Mouse (Mus musculus): ENCODE results near the gene Chd4.
"Not testable (repeated sequence)": the region's sequence is repeated elsewhere in the genome, so short reads cannot be mapped to it uniquely, and the experiment has no call there.

The Chd4 gene

DNA sequence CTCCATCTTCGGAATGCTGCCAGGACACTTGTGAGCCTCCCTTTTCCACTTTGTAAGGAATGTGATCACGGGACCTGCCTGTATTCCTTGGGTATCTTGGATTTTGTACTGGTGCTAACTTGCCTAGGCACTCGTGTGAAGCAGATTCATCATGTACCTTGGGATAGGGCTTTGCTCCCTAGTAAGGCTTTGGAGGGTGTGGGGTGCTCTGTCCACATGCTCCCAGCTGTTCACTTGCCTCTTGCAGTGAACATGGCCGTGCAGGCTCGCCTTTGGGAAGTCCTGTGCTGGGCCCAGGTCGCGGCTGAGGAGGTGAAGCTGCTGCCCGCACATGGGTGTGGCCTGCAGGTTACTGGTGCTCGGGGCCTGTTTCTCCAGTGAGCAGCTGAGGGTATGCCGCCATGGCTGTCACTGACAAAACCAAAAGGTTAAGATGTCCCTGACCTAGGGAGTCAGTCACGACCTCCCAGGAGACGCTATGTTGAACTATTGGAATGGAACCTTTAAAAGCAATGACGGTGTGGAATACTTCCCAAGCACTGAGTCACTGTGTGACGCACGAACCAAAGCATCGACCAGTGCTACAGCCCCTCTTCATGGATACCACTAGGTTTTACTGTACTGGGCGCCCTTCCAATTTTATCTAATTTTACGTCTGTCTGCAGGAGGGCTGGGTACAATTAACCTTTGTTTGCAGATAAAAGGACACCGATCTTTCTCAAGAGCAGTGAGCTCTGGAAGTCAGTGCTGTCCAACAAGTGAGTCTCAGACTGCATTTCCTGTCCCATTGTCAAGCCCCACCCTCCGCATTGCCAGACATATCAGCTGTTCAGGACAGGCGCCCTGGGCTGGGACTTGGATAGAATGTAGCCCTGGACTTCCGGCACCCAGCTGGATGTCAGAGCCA lies 65.3 kb downstream of the Chd4 start:
- DNase-seq (ENCODE audit: low spot score) = no peak

DNA sequence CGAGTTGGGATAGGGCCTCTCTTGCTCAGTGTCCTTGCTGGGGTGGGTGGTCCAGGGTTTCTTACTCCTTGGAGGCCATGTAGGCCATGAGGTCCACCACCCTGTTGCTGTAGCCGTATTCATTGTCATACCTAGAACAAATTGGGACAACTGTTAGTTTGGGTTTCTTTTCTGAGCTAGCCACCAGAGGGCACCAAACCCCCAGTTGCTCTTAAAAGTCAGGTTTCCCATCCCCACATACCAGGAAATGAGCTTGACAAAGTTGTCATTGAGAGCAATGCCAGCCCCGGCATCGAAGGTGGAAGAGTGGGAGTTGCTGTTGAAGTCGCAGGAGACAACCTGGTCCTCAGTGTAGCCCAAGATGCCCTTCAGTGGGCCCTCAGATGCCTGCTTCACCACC lies 66.2 kb downstream of the Chd4 start:
- DNase-seq (ENCODE audit: low spot score) = not testable (repeated sequence)

DNA sequence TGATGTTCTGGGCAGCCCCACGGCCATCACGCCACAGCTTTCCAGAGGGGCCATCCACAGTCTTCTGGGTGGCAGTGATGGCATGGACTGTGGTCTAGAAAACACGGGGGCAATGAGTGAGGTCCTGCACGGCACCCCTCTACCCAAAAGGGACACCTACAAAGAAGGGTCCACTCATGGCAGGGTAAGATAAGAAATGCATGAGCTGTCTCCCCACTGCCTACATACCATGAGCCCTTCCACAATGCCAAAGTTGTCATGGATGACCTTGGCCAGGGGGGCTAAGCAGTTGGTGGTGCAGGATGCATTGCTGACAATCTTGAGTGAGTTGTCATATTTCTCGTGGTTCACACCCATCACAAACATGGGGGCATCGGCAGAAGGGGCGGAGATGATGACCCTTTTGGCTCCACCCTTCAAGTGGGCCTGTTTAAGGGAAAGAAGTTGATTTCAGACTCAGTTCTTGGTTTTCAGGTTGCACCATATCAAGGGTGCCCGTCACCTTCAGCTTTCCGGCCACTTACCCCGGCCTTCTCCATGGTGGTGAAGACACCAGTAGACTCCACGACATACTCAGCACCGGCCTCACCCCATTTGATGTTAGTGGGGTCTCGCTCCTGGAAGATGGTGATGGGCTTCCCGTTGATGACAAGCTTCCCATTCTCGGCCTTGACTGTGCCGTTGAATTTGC lies 67.0 kb downstream of the Chd4 start:
- not testable (repeated sequence) for DNase-seq (ENCODE audit: low spot score)

DNA sequence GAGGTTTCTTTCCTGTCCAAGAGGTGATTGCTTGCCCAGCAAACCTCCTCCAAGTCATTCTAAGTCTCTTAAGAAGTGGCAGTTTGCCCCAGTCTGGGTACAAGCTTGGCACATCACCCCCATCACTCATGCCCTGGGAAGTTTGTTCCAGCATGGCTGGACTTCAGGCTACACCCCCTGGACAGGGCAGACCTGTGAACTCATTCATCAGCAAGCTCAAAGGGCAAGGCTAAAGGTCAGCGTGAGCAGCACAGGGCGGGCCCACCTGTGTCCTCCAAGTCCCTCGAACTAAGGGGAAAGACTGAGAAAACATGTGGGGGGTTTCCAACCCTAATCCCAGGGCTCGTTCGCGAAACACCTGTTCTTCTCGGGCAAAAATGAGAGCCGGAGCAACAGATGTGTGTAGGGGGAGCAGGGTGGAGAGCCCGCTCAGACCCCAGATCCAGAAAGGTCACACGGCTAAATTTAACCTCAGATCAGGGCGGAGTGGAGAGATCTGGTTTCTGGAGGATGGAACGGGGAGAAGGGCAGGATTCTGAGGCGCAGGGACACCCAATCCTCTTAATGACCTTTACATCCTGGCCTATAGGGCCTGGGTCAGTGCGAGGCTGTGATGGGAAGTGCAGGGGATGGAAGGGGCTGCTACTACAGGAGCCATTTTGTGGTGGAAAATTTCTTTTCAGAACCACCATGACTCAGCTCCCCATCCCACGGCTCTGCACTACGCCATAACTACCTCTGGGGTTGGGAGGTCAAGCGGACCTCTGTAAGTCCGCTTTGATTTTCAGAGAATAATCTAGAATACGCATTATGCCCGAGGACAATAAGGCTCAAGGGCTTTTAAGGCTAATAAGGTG lies 68.2 kb downstream of the Chd4 start:
- DNase-seq (ENCODE audit: low spot score) = no peak

- no peak for DNase-seq (ENCODE audit: low spot score)
These were observed 69.0 kb downstream of the Chd4 start for GRCm38 (mm10) chr6:125164672-125165327.

GRCm38 (mm10) chr6:125165328-125165891 lies 69.6 kb downstream of the Chd4 start:
- peak; percentile 88 for DNase-seq (ENCODE audit: low spot score)

DNA sequence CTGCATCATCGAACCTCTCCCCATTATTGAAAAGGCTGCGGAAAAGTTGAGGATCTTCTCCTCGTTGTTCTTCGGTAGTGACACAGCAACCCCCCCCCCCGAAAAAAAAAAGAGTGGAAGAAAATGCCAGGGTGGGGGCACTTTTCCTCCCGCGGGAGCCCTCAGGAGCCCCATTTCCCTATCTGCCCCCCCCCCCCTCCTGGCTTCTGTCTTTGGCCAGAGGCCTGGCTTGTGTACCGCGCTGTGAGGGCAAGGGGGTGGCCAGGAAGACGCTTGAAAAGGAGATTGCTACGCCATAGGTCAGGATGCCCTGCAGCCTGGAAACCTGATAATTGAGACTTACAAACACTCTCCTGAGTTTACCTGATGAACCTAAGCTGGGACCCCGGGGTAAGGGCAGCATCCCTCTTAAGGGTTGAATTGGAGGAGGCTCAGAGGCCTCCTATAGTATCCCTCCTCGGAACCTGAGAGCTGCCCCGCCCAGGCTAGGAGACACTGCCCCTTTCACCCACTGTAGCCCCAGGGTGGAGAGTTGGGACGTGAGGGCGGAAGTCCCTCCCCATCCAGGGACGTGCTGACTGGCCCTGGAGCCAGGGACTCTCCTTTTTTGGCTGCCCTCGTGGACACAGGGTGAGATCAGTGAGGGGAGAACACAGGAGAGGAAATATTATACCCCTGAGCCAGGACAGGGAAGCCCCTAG lies 70.4 kb downstream of the Chd4 start, which contains the start of gene Gapdh:
TSS of gene Gapdh (minus strand) at position 417 of the 701 bp plus-strand sequence.
- DNase-seq (ENCODE audit: low spot score) = no peak

DNA sequence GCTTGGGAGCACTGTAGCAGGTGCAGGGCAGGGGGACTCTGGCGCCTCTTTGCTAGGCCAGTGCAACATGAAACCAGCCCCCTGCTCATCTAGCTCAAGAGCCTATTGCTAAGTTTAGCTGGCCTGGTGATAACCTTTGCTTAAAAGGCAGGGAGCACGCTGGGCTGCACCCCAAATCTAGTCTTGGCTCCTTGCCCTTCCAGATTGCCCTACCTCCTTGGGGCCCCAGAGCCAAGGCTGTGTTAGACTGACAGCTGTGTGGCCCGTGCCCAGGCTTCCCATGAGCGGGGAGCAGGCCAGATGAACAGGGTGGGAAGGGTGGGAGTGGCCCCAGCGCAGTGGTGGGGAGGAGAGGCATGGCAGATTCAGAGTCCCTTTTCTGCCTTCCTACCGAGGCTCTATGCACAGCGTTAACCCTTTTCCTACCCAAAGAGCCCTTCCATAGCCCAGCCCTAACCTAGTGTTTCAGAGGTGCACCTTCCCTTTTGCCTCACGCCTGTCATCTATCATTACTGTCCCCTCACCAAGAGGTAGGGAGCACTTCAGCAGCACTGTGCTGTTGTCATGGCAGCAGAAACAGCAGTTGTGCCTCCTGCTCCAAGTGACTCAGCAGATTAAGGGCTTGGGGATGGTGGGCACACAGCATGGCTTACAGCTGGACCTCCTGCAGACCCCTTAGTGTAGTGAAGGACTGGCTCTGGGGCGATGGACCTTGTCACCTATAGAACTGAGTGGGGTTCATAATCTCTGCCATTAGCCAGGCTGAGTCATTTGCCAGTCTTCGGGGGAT lies 71.3 kb downstream of the Chd4 start:
- DNase-seq (ENCODE audit: low spot score) = no peak

GRCm38 (mm10) chr6:125168086-125168485 lies 72.3 kb downstream of the Chd4 start:
- DNase-seq (ENCODE audit: low spot score) = no peak

GRCm38 (mm10) chr6:125170194-125170593 lies 74.4 kb downstream of the Chd4 start:
- no peak for DNase-seq (ENCODE audit: low spot score)

DNA sequence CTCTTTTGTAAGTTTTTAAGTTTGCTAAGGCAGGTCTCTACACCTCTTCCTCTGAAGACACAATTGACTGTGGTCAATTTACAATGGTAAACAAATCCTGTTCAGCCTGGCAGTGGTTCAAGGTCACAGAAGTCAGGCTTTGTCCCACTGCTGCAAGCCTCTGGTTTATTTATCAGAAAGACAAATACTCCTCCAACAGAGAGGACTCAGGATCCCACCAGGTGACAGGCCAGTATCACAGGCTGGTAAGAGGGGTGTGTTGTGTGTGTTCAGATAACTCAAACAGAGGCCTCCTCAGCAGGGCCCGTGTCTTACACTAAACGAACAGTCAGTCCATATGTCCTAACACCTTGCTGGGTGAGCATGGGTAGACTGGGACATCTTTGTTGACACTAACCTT lies 76.7 kb downstream of the Chd4 start:
- no peak for DNase-seq (ENCODE audit: low spot score)

DNA sequence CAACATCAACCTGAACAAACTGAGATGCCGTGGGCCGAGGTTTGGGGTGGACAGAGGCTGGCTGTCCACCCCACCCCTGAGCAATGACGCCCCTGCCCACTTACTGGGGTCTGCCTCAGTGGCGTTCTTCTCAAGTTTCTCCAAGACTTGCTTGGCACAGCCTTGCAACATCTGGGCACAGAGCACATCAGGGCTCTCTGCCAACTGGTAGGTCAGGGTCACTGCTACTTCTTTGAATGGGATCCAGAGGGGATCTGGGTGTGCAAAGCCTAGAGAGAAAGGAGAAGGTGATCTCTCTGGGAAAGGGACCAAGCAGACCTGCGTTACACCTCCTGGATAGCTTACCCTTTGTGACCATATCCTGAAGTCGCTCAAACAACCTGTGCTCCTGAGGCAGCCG lies 77.5 kb downstream of the Chd4 start:
- no peak for DNase-seq (ENCODE audit: low spot score)

DNA sequence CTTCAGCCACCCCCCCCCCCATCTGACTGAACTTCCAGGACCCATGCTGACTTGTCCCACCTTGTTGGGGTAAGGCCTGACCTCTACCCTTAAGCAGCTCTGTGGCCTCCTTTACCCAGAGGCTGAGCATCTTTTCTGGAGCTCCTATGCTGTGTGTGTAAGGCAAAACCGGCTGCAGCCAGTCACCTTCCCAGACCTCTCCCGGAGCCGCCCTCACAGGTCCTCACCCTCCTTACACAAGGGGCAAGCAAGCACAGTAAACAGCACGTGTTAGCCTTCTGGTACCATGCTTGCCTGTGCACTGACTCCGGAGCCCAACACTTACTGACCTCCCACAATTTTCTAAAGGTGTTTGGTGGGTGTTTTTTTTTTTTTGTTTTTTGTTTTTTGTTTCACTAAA lies 79.7 kb downstream of the Chd4 start:
- no peak for DNase-seq (ENCODE audit: low spot score)

DNA sequence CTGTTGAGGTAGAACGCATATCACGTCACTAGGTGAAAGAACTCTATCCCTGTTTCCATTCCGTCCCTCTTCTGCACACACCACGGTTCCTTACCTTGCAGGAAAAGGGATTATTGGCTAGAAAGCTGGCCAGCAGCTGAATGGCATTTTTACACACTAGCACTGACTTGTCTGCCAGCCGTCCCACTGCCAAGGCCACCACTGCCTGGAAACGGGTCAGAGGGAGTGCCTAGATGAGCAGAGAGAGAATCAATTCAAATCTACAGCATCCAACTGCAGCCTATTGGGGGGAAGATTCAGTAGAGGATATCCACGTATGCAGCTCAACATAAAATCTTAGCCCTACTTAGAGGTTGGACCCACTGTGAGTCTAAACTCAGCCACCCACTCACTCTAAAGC lies 83.8 kb downstream of the Chd4 start:
- no peak for DNase-seq (ENCODE audit: low spot score)
